Mouse (Mus musculus) lung, embryonic 16.5 days (tissue): ENCODE measurements around the gene Ccdc96. TPM values are rescaled to one million over a fixed set of nuclear protein-coding genes. Genes with fewer than 3 reads are reported as not detected.

Experiments
- ATAC-seq: fragments of 200-750 bp; cut with Nextera tagmentation; 2 replicates; pipeline ENCODE4 v1.8.0; 2017; ENCODE audit warnings: low read depth, mild to moderate bottlenecking, moderate library complexity
- H3K27ac ChIP-seq: fragments of 300-500 bp; sonication (generic); 2 replicates; pipeline ENCODE4 v1.5.1; 2014; ENCODE audit warnings: mild to moderate bottlenecking, control low read depth, low read length
- H3K27me3 ChIP-seq: fragments of 300-500 bp; sonication (generic); 2 replicates; pipeline ENCODE4 v1.6.1; 2014; ENCODE audit warnings: low read depth, low read length, mixed read lengths; ENCODE audit not compliant: control insufficient read depth, insufficient read depth
- H3K36me3 ChIP-seq: fragments of 300-500 bp; sonication (generic); 2 replicates; pipeline ENCODE4 v1.6.1; 2014; ENCODE audit warnings: low read length; ENCODE audit not compliant: control insufficient read depth, insufficient read depth
- H3K4me1 ChIP-seq: fragments of 300-500 bp; sonication (generic); replicated peaks from 2 replicates; pipeline ENCODE4 v1.6.1; 2014; ENCODE audit warnings: low read length, mixed read lengths; ENCODE audit not compliant: control insufficient read depth, insufficient read depth
- H3K4me2 ChIP-seq: fragments of 300-500 bp; sonication (generic); 2 replicates; pipeline ENCODE4 v1.6.1; 2014; ENCODE audit warnings: low read depth, low read length, control low read depth
- H3K4me3 ChIP-seq: fragments of 300-500 bp; sonication (generic); 2 replicates; pipeline ENCODE4 v1.5.1; 2014; ENCODE audit warnings: mild to moderate bottlenecking, low read length, control low read depth
- H3K9ac ChIP-seq: fragments of 300-500 bp; sonication (generic); 2 replicates; pipeline ENCODE4 v1.6.1; 2014; ENCODE audit warnings: low read length, control low read depth
- H3K9me3 ChIP-seq: fragments of 300-500 bp; sonication (generic); 2 replicates; pipeline ENCODE4 v1.6.1; 2016; ENCODE audit warnings: low read length; ENCODE audit not compliant: control insufficient read depth
- WGBS: fragments of 180-500 bp; shearing (Covaris S2); extraction: QIAGEN DNeasy Blood & Tissue Kit; methylation state at CpG from one replicate; pipeline ENCODE4 v1.1.7; 2014; 5-methylcytosine and 5-hydroxymethylcytosine counted together
- polyA plus RNA-seq: library from polyadenylated mRNA; unstranded; fragments of >200 nt; fragmentation: Nextera tagmentation; extraction: Ambion mirVana; gene quantifications from 2 replicates; pipeline ENCODE4 v1.2.1, GENCODE M21; 2015

The Ccdc96 gene
- polyA plus RNA-seq, 1 experiment from 2014 or later: 2.1 TPM

- H3K27ac ChIP-seq: no peak overlapping the region
- no peaks in the 10 kb centered on the region for H3K4me1 ChIP-seq
- no peak overlapping the region for H3K4me2 ChIP-seq
- H3K9ac ChIP-seq: no peak overlapping the region
- ATAC-seq: no peak
- 93% methylated on average over 1 of the region's 1 CpGs for WGBS
- H3K27me3 ChIP-seq: no peaks in the 10 kb centered on the region
- H3K36me3 ChIP-seq: peaks cover 13% of the 10 kb centered on the region
- H3K9me3 ChIP-seq: no peaks in the 10 kb centered on the region
- H3K4me3 ChIP-seq: no peak overlapping the region
Observed at GRCm38 (mm10) chr5:36515126-36515525, 30.7 kb downstream of the Ccdc96 start.

- Histone ChIP-seq H3K27me3 (no peaks in the 10 kb centered on the region), H3K4me3 (no peak overlapping the region), H3K9ac (no peak overlapping the region), H3K36me3 (peaks cover 16% of the 10 kb centered on the region), H3K4me1 (no peaks in the 10 kb centered on the region), H3K27ac (no peak overlapping the region), H3K9me3 (no peaks in the 10 kb centered on the region), H3K4me2 (no peak overlapping the region)
- WGBS: 81% methylated on average over 5 of the region's 5 CpGs
- no peak for ATAC-seq
Observed at GRCm38 (mm10) chr5:36515558-36515957, 31.2 kb downstream of the Ccdc96 start.

DNA sequence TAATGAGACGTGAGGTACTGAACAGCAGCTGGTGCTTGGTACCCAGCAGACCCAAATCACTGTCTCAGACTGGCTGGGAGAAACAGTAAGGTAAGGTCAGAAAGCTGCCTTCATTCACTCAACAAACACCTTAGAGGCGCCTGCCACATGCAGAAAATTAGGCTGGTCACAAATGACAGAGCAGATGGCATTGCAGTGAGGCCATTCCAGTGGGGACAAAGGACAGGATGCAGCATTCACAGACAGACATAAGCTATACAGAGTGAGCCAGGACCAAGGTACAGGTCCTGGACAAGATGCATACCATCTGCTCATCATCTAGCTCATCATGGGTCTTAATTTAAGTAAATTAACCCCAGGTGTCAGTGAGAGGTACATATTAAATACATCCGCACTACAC is 33.2 kb downstream of the Ccdc96 start:
- H3K4me2 ChIP-seq: no peak overlapping the region
- no peaks in the 10 kb centered on the region for H3K27me3 ChIP-seq
- WGBS: 85% methylated on average over 3 of the region's 3 CpGs
- H3K9ac ChIP-seq: no peak overlapping the region
- ATAC-seq: no peak
- no peak overlapping the region for H3K27ac ChIP-seq
- H3K9me3 ChIP-seq: no peaks in the 10 kb centered on the region
- peaks cover 17% of the 10 kb centered on the region for H3K36me3 ChIP-seq
- H3K4me1 ChIP-seq: no peaks in the 10 kb centered on the region
- no peak overlapping the region for H3K4me3 ChIP-seq

DNA sequence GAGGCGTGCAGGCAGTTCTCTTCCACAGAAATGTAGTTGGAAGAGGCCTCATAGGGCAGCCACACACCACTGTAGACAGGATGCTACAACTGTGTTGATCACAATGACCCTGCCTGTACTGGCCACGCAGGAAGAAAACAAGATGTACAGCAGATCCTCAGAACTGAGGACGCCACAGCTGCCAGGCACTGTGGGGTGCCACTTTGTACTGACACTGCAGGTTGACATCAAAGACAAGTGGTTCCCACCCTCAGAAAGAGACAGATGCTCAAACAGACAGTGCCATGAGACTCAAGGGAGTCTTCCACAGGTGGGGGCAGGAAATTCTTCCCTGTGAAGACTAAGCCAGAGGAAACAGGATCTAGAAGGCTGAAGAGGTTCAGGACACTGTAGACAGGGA is 35.4 kb downstream of the Ccdc96 start:
- Histone ChIP-seq H3K36me3 (peaks cover 17% of the 10 kb centered on the region), H3K9ac (no peak overlapping the region), H3K4me3 (no peak overlapping the region), H3K9me3 (no peaks in the 10 kb centered on the region), H3K27ac (no peak overlapping the region), H3K27me3 (no peaks in the 10 kb centered on the region), H3K4me1 (no peaks in the 10 kb centered on the region; the same call in 1 of the 2 replicates), H3K4me2 (no peak overlapping the region)
- ATAC-seq: no peak
- 79% methylated on average over 3 of the region's 3 CpGs for WGBS

DNA sequence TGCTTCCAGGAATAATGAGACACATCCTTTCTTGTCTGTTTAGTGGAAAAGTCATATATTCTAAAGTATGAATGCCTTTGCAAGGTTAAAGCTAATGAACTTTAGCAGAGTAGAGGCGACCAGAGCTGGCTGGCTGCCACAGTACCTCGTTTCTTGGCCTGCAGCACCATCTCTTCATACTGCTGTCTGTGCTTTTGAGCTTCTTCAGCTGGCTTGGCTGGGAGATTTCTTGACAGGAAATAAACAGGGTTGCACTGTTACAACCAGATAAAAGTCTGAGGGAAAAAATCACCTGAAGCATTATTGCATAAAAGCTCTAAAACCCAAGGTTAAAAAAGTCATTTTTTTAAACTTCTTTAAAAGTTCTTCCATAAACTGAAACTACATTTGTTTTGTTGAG is 38.4 kb downstream of the Ccdc96 start:
- peak; percentile 36; the same call in 1 of the 2 replicates for ATAC-seq
- Histone ChIP-seq H3K27me3 (no peaks in the 10 kb centered on the region), H3K9ac (no peak overlapping the region), H3K4me2 (no peak overlapping the region), H3K36me3 (peaks cover 12% of the 10 kb centered on the region), H3K27ac (no peak overlapping the region), H3K4me1 (no peaks in the 10 kb centered on the region; the same call in 1 of the 2 replicates), H3K4me3 (no peak overlapping the region), H3K9me3 (no peaks in the 10 kb centered on the region)
- 45% methylated on average over 2 of the region's 2 CpGs for WGBS

DNA sequence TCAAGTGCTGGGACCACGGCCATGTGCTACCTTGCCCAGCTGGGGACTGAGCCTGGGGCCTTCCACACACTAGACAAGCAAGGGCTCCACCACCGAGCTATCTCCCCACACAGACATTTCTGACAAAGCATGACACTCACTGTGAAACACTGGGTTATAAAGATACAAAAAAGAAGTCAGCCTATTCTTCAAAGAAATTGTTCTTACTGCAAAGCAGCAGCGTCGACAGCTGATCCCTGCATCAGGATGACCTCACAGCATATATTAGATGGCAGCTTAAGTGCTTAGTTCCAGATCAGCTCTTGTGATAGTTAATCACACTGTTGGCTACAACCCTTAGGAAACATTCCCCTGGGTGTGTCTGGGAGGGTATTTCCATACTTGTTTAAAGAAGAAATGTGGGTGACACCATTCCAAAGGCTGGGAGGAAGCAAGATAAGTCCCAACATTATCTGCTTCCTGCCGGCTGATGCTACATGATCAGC is 38.9 kb downstream of the Ccdc96 start:
- Histone ChIP-seq H3K4me1 (no peaks in the 10 kb centered on the region; the same call in 1 of the 2 replicates), H3K27me3 (no peaks in the 10 kb centered on the region), H3K4me2 (no peak overlapping the region), H3K9ac (no peak overlapping the region), H3K27ac (no peak overlapping the region), H3K9me3 (no peaks in the 10 kb centered on the region), H3K36me3 (peaks cover 12% of the 10 kb centered on the region), H3K4me3 (no peak overlapping the region)
- ATAC-seq: no peak
- 69% methylated on average over 5 of the region's 5 CpGs for WGBS

DNA sequence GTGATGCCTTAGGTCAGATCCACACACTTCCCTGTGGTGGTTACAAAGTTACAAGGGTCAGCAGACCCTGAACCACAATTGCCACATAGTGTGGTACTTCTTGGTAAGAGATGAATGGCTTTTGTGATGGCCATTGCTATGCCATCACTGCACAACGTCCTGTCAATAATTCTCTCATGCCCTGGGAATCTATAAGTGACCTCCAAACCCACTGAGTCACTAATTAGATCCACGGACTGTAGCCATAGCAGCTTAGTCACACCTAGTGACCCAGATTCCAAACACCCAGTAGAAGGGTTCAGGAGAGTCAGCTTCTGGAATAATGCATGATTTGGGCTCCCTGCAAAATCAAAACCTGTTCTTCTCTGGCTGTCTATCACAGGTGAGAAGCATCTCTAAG is 40.8 kb downstream of the Ccdc96 start:
- ATAC-seq: no peak
- Histone ChIP-seq H3K36me3 (peaks cover 9% of the 10 kb centered on the region), H3K9me3 (no peaks in the 10 kb centered on the region)

DNA sequence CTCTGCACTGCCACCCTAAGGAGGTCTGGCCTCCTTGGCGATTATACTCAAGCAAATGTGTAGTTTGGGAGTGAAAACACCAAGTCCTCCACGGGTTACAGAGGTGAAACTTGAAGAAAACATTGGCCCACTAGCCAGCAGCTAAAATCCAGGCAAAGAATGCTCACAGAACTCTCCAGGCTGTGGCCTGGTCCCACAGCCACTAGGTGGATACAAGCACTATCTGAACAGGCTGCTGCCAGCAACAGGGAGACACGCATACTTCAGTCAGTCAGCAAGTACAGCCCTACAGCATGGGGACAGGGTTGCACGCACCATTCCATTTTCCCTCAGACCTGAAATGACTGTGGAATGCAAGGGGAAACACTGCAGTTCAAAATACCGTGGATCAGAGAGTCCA is 41.9 kb downstream of the Ccdc96 start:
- 73% methylated on average over 5 of the region's 5 CpGs for WGBS
- Histone ChIP-seq H3K4me1 (peaks cover 12% of the 10 kb centered on the region), H3K4me2 (no peak overlapping the region), H3K27me3 (no peaks in the 10 kb centered on the region), H3K27ac (no peak overlapping the region), H3K9me3 (no peaks in the 10 kb centered on the region), H3K9ac (no peak overlapping the region), H3K36me3 (peaks cover 6% of the 10 kb centered on the region), H3K4me3 (no peak overlapping the region)
- no peak for ATAC-seq

More for the DNA sequence above, 40.8 kb downstream of the Ccdc96 start:
- Histone ChIP-seq H3K27ac (no peak overlapping the region), H3K4me1 (peaks cover 9% of the 10 kb centered on the region), H3K4me2 (no peak overlapping the region), H3K27me3 (no peaks in the 10 kb centered on the region), H3K4me3 (no peak overlapping the region), H3K9ac (no peak overlapping the region)
- 75% methylated on average over 2 of the region's 2 CpGs for WGBS

GRCm38 (mm10) chr5:36526921-36527320 is 42.5 kb downstream of the Ccdc96 start:
- 87% methylated on average over 2 of the region's 2 CpGs for WGBS

DNA sequence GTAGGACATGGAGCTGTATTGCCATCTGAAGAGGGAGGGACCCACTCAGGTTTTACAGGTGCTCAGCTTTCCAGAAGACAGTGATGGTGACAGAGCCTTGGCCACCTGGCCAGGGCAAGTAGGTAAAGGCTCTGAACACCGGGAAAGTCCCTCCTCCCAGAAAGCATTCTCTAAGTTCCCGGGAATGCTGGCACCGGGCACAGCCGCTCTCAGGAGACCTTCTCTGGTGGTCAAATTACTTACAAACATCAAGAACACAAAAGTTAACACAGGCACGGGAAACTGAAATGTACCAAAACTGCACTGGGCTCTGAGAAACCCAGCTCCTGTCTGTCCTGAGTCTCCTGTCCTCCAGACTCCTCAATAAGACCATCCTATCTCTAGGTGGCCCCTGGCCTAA is 45.3 kb downstream of the Ccdc96 start:
- Histone ChIP-seq H3K4me2 (peak overlapping the region; percentile 83), H3K36me3 (no peaks in the 10 kb centered on the region), H3K9me3 (no peaks in the 10 kb centered on the region), H3K27ac (peak overlapping the region; percentile 62; the same call in 1 of the 2 replicates), H3K9ac (peak overlapping the region; percentile 86), H3K4me1 (peaks cover 12% of the 10 kb centered on the region), H3K4me3 (peak overlapping the region; percentile 68), H3K27me3 (no peaks in the 10 kb centered on the region)
- WGBS: 2% methylated on average over 5 of the region's 5 CpGs
- ATAC-seq: no peak

More at GRCm38 (mm10) chr5:36526921-36527320, 42.5 kb downstream of the Ccdc96 start:
- no peak for ATAC-seq
- Histone ChIP-seq H3K9me3 (no peaks in the 10 kb centered on the region), H3K4me1 (peaks cover 12% of the 10 kb centered on the region), H3K27ac (no peak overlapping the region), H3K27me3 (no peaks in the 10 kb centered on the region), H3K4me3 (no peak overlapping the region), H3K4me2 (no peak overlapping the region), H3K36me3 (peaks cover under 1% of the 10 kb centered on the region; the same call in 1 of the 2 replicates), H3K9ac (no peak overlapping the region)
